Mouse (Mus musculus) neural tube, embryonic 14.5 days (tissue): ENCODE results near the gene Arid4a. TPM values are rescaled to one million over a fixed set of nuclear protein-coding genes. Genes with fewer than 3 reads are reported as not detected.

ENCODE experiments used
- ATAC-seq: fragments of 200-750 bp; cut with Nextera tagmentation; 2 replicates; pipeline ENCODE4 v1.8.0; 2017; ENCODE audit warnings: low read depth, mild to moderate bottlenecking, moderate TSS enrichment, moderate library complexity
- H3K27ac ChIP-seq: fragments of 300-500 bp; sonication (generic); 2 replicates; pipeline ENCODE4 v1.5.1; 2014; ENCODE audit warnings: low read depth, mild to moderate bottlenecking, control low read depth, low read length, moderate library complexity, mixed read lengths
- H3K27me3 ChIP-seq: fragments of 300-500 bp; sonication (generic); 2 replicates; pipeline ENCODE4 v1.6.1; 2014; ENCODE audit warnings: low read length; ENCODE audit not compliant: control insufficient read depth, insufficient read depth
- H3K36me3 ChIP-seq: fragments of 300-500 bp; sonication (generic); 2 replicates; pipeline ENCODE4 v1.6.1; 2014; ENCODE audit warnings: low read length, mixed read lengths; ENCODE audit not compliant: control insufficient read depth, insufficient read depth
- H3K4me1 ChIP-seq: fragments of 300-500 bp; sonication (generic); 2 replicates; pipeline ENCODE4 v1.6.1; 2014; ENCODE audit warnings: low read length; ENCODE audit not compliant: control insufficient read depth, insufficient read depth
- H3K4me2 ChIP-seq: fragments of 300-500 bp; sonication (generic); 2 replicates; pipeline ENCODE4 v1.6.1; 2014; ENCODE audit warnings: mild to moderate bottlenecking, low read depth, low read length, control low read depth
- H3K4me3 ChIP-seq: fragments of 300-500 bp; sonication (generic); 2 replicates; pipeline ENCODE4 v1.5.1; 2014; ENCODE audit warnings: low read depth, low read length, control low read depth, mixed read lengths
- H3K9ac ChIP-seq: fragments of 300-500 bp; sonication (generic); replicated peaks from 2 replicates; pipeline ENCODE4 v1.6.1; 2014; ENCODE audit warnings: low read depth, mild to moderate bottlenecking, control low read depth, low read length, mixed read lengths
- H3K9me3 ChIP-seq: fragments of 300-500 bp; sonication (generic); 2 replicates; pipeline ENCODE4 v1.6.1; 2016; ENCODE audit warnings: low read length; ENCODE audit not compliant: control insufficient read depth
- WGBS: fragments of 180-500 bp; shearing (Covaris S2); extraction: QIAGEN DNeasy Blood & Tissue Kit; methylation state at CpG from one replicate; pipeline ENCODE4 v1.1.7; 2014; 5-methylcytosine and 5-hydroxymethylcytosine counted together
- polyA plus RNA-seq: library from polyadenylated mRNA; unstranded; fragments of >200 nt; fragmentation: Nextera tagmentation; extraction: Ambion mirVana; gene quantifications from 2 replicates; pipeline ENCODE4 v1.2.1, GENCODE M21; 2014

Arid4a gene
- polyA plus RNA-seq, 1 experiment from 2014 or later = 45.0 TPM

DNA sequence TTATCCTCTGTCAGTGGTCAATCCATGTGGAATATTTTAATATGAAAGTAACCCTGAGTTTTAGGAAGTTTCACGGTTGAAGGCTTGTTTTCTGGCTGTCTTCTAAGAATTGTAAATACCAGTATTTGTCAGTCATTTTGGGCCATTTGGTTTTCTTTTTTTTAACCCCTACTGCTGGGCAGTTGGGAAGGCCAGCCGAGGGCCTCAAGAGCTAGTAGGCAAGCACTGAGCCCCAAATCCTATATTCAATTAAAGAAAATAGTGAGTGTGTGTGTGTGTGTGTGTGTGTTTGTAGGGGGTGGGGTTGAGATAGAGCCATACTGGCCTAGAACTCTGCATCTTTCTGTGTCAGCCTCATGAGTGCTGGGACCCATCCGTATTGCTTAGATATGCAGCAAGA lies 39.9 kb upstream of the Arid4a start:
- Histone ChIP-seq H3K36me3 (no peaks in the 10 kb centered on the region; the same call in none of the 2 replicates), H3K27ac (no peak overlapping the region), H3K4me1 (peaks cover 6% of the 10 kb centered on the region), H3K4me3 (peak overlapping the region; percentile 96), H3K4me2 (peak overlapping the region; percentile 55), H3K9me3 (no peaks in the 10 kb centered on the region), H3K9ac (no peak overlapping the region), H3K27me3 (no peaks in the 10 kb centered on the region)
- ATAC-seq = no peak
- 79% methylated on average over 3 of the region's 3 CpGs for WGBS

DNA sequence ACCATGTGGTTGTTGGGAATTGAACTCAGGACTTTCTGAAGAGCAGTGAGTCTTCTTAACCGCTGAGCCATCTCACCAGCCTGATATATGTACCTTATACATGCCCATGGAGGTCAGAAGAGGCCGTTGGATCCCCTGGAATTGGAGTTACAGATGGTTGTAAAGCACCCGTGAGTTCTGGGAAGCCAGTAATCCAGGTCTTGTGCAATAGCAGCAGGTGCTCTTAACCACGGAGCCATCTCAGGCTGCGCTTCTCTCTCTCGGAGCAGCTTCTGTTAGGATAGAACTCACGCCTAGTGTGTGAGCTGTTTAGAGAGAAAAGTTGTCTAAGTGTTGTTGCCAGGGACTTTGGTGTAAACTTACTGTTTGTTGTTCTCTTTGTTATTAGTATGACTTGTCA lies 37.4 kb upstream of the Arid4a start:
- H3K27ac ChIP-seq = no peak overlapping the region
- no peaks in the 10 kb centered on the region for H3K9me3 ChIP-seq
- 88% methylated on average over 7 of the region's 7 CpGs for WGBS
- ATAC-seq = no peak
- H3K4me3 ChIP-seq = no peak overlapping the region
- H3K4me1 ChIP-seq = peaks cover 6% of the 10 kb centered on the region
- peaks cover 5% of the 10 kb centered on the region for H3K36me3 ChIP-seq
- H3K9ac ChIP-seq = no peak overlapping the region
- H3K27me3 ChIP-seq = no peaks in the 10 kb centered on the region
- H3K4me2 ChIP-seq = no peak overlapping the region

DNA sequence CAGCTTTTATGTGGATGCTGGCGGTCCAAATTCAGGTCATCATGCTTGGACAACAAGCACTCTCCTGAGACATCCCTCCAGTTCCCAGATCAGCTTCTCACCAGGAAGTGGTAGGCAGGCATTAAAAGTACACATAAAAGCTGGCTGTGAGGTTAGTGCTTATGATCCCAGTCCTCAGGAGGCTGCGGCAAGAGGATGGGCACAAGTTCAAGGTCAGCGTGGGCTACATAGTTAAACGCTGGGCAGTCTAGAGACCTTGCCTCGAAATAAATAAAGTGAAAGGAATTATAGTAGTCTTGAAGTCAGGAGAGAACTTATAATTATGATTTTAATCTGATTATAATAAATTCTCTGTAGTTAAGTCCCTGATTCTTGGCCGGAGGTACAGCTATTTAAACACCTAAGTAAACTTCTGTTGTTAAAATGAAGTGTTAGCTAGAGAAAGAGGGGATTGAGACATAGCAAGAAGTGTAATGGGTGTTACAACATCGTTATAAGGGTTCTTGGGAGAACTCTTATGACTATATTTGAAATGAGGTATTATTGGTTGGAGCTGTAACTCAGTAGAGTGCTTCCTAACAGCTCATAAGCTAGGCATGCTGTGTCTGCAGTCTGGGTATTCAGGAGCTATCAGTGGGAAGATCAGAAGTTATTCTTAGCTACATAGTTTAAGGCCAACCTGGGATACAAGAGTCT lies 30.8 kb upstream of the Arid4a start:
- WGBS = 95% methylated on average over 7 of the region's 7 CpGs
- no peak for ATAC-seq
- H3K27me3 ChIP-seq = no peaks in the 10 kb centered on the region
- H3K4me1 ChIP-seq = no peaks in the 10 kb centered on the region
- H3K9ac ChIP-seq = no peak overlapping the region
- no peak overlapping the region for H3K4me3 ChIP-seq
- peaks cover 57% of the 10 kb centered on the region for H3K36me3 ChIP-seq
- no peak overlapping the region for H3K27ac ChIP-seq
- H3K9me3 ChIP-seq = no peaks in the 10 kb centered on the region
- H3K4me2 ChIP-seq = no peak overlapping the region

DNA sequence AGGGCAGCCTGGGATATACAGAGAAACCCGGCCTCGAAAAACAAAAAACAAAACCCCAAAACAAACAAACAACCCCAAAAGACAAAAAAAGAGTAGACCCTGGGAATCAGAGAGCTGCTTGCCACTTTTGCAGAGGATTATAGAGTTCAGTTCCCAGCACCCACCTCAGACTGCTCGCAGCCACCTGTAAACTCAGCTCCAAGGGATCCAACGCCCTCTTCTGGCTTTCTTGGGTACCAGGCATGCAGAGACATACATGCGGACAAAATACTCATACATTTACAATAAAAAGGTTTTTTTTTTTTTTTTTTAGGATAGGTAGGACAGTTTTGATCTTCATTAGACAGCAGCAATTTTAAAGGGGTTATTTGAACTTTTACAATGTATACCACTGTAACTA lies 18.6 kb upstream of the Arid4a start:
- H3K9me3 ChIP-seq = no peaks in the 10 kb centered on the region
- H3K4me1 ChIP-seq = no peaks in the 10 kb centered on the region
- peaks cover 14% of the 10 kb centered on the region; the same call in 1 of the 2 replicates for H3K36me3 ChIP-seq
- no peak for ATAC-seq
- H3K9ac ChIP-seq = no peak overlapping the region
- WGBS = 89% methylated on average over 5 of the region's 5 CpGs
- no peak overlapping the region for H3K4me2 ChIP-seq
- no peak overlapping the region for H3K4me3 ChIP-seq
- H3K27ac ChIP-seq = no peak overlapping the region
- H3K27me3 ChIP-seq = no peaks in the 10 kb centered on the region

DNA sequence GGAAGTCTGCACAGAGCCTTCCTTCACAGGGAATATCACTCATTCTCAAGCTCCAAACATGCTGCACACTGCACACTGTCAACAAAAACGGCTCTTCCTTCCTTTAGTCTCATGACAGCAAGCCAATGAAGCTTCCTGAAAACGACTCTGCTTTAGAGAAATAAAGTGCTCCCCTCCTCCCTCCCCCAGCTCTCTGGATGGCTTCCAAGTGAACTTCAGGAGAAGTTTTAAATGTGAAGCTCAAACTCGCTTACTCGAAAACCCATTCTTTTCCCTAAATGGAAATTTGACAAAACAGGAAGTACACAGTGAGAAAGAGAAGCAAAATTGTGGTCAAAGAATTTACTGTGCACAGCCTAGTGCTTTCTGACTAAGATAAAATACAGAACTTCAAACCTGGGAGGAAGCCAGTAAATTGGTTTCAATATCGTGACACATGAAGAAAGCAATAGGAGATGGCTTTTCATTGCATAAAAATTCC lies 16.3 kb upstream of the Arid4a start:
- no peak overlapping the region for H3K9ac ChIP-seq
- H3K4me3 ChIP-seq = no peak overlapping the region
- no peak overlapping the region for H3K4me2 ChIP-seq
- peaks cover 19% of the 10 kb centered on the region for H3K36me3 ChIP-seq
- 0 out of 2 replicates have a peak overlapping the region, but pooled peaks have one; percentile 4 for H3K27ac ChIP-seq
- no peaks in the 10 kb centered on the region for H3K4me1 ChIP-seq
- WGBS = 45% methylated on average over 5 of the region's 5 CpGs
- ATAC-seq = no peak
- no peaks in the 10 kb centered on the region for H3K27me3 ChIP-seq
- H3K9me3 ChIP-seq = no peaks in the 10 kb centered on the region

DNA sequence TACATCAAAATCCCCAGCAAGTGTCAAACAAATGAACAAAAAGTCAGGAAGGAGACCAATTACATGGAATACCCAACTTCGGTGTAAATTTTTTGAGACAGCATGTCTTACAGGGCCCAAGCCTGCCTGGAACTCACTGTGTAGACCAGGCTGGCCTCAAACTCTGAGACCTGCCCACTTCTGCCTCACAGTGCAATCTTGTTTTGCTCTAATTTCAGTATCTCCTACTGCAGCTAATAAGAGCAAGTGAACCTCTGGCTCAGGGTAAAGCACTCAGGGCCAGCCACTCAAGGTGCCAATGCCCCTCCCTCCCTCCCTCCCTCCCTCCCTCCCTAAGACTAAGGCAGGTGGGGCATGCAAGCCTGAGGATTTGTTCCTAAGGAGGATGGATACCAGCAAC lies 15.4 kb upstream of the Arid4a start:
- Histone ChIP-seq H3K27me3 (no peaks in the 10 kb centered on the region), H3K4me2 (no peak overlapping the region), H3K4me3 (no peak overlapping the region), H3K9ac (no peak overlapping the region), H3K27ac (no peak overlapping the region), H3K36me3 (peaks cover 25% of the 10 kb centered on the region), H3K4me1 (no peaks in the 10 kb centered on the region), H3K9me3 (no peaks in the 10 kb centered on the region)
- 95% methylated on average over 1 of the region's 1 CpGs for WGBS
- no peak for ATAC-seq

DNA sequence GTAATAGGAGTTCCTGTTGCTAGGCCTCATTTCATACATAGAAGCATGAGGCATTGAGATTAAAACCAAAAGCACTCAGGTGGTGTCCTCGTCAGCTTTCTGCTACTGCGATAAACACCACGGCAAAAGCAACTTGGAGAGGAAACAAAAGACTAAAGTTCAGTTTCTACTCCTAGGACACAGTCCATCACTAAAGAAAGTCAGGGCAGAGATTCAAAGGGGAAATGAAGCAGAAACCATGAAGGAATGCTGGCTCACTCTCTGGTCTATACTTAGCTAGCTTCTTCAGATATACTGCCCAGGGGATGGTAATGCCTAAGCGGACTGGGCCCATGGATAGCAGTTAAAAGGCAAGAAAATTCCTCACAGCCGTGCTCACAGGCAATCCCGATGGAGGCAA lies 14.3 kb upstream of the Arid4a start:
- Histone ChIP-seq H3K4me1 (no peaks in the 10 kb centered on the region), H3K4me3 (no peak overlapping the region)
- ATAC-seq = no peak

DNA sequence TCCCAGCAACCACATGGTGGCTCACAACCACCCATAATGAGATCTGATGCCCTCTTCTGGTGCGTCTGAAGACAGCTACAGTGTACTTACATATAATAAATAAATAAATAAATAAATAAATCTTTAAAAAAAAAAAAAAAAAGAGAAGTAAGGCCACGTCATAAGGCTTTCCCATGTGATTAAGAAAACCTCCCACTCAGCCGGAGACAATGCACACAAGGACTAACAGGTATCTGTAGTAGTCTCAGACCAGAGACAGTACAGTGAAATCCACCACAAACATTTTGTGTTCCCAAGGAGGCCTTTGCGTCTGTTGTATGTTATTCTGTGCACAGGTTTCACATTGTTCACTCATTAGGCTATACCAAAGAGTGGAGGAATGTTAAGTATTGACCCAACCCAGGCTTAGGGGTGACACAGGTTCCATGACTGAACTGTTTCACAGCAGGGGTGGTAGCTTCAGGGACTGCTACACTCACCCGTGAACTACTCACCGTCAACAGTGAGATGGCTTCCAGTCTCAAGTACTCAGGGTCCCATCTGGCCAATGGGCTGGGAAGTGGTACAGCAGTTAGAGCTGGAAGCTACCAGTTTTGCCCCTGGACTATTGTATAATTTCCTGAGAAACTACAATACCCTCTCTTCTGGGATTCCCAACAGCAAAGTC lies 11.9 kb upstream of the Arid4a start:
- Histone ChIP-seq H3K9me3 (no peaks in the 10 kb centered on the region), H3K4me2 (no peak overlapping the region), H3K4me1 (no peaks in the 10 kb centered on the region), H3K9ac (no peak overlapping the region), H3K4me3 (no peak overlapping the region), H3K36me3 (peaks cover 33% of the 10 kb centered on the region), H3K27me3 (no peaks in the 10 kb centered on the region), H3K27ac (no peak overlapping the region)
- WGBS = 88% methylated on average over 5 of the region's 6 CpGs
- no peak for ATAC-seq

More for the DNA sequence above, 14.3 kb upstream of the Arid4a start:
- no peak overlapping the region for H3K4me2 ChIP-seq
- 59% methylated on average over 6 of the region's 6 CpGs for WGBS
- no peak overlapping the region for H3K9ac ChIP-seq
- H3K9me3 ChIP-seq = no peaks in the 10 kb centered on the region
- no peaks in the 10 kb centered on the region for H3K27me3 ChIP-seq
- H3K36me3 ChIP-seq = peaks cover 29% of the 10 kb centered on the region
- no peak overlapping the region for H3K27ac ChIP-seq

DNA sequence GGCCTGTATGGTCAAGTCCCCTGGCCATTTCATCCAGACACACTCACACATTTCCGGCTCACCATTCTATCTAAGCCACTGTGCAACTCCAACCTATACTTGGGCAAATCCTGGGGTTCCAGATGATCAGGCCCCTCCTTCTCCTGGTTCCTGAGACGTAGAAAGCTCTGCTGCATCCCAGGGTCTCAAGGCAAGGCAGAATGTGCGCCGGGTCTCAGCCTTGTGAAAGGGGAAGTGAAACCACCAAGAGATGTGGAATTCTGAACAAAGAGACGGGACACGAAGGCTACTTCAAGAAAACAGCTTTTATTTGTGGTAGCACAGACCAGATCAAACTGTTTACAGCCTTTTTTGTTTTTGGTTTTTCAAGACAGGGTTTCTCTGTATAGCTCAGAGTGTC lies 9.6 kb upstream of the Arid4a start:
- no peaks in the 10 kb centered on the region for H3K9me3 ChIP-seq
- no peaks in the 10 kb centered on the region for H3K4me1 ChIP-seq
- no peak overlapping the region for H3K4me2 ChIP-seq
- no peaks in the 10 kb centered on the region for H3K27me3 ChIP-seq
- H3K36me3 ChIP-seq = peaks cover 37% of the 10 kb centered on the region
- no peak overlapping the region for H3K4me3 ChIP-seq
- ATAC-seq = no peak
- H3K9ac ChIP-seq = no peak overlapping the region
- 93% methylated on average over 6 of the region's 6 CpGs for whole genome bisulfite sequencing
- H3K27ac ChIP-seq = no peak overlapping the region
